Mouse (Mus musculus) spleen, adult 2 months (tissue): Measurements from ENCODE around the gene Rps16. TPM values are rescaled to one million over a fixed set of nuclear protein-coding genes. Genes with fewer than 3 reads are reported as not detected.
A peak's percentile ranks its signal among the peaks of the same experiment; 100 is the strongest.

Source experiments
- DNase-seq, 2 experiments: peaks; one replicate each; pipeline versions ENCODE4 v3.0.0 to v3.0.0-alpha.2; 2012 to 2021; ENCODE audit warnings: low spot score in 2 of 2, low read depth in 1 of 2
- H3K27ac ChIP-seq: fragments of 200-500 bp; 2 replicates; pipeline ENCODE4 v1.5.1; 2012; ENCODE audit warnings: low read length, inconsistent platforms; ENCODE audit not compliant: insufficient read depth
- H3K27me3 ChIP-seq: fragments of 200-500 bp; 2 replicates; pipeline ENCODE4 v1.6.1; 2012; ENCODE audit warnings: mild to moderate bottlenecking, moderate library complexity, low read length, inconsistent platforms; ENCODE audit not compliant: control insufficient read depth, insufficient read depth
- H3K36me3 ChIP-seq: fragments of 200-500 bp; 2 replicates; pipeline ENCODE4 v1.6.1; 2012; ENCODE audit warnings: mild to moderate bottlenecking, low read length, inconsistent platforms; ENCODE audit not compliant: control insufficient read depth, insufficient read depth
- H3K4me1 ChIP-seq: fragments of 200-500 bp; 2 replicates; pipeline ENCODE4 v1.6.1; 2011; ENCODE audit warnings: inconsistent platforms; ENCODE audit not compliant: control insufficient read depth, insufficient read depth, insufficient read length
- H3K4me3 ChIP-seq: fragments of 200-500 bp; 2 replicates; pipeline ENCODE4 v1.5.1; 2011; ENCODE audit warnings: mild to moderate bottlenecking, inconsistent platforms; ENCODE audit not compliant: insufficient read depth, insufficient read length; ENCODE audit errors: extremely low read depth
- CTCF ChIP-seq: fragments of 200-500 bp; IDR thresholded peaks from 2 replicates; pipeline ENCODE4 v1.5.1; 2011; ENCODE audit warnings: mild to moderate bottlenecking, inconsistent platforms; ENCODE audit not compliant: insufficient read depth, insufficient read length, insufficient replicate concordance; ENCODE audit errors: extremely low read depth
- POLR2A ChIP-seq: fragments of 200-500 bp; IDR thresholded peaks from 2 replicates; pipeline ENCODE4 v1.6.1; 2011; ENCODE audit warnings: low read depth, low read length, inconsistent platforms
- WGBS: fragments of 180-500 bp; shearing (Covaris S2); methylation state at CpG from one replicate; pipeline ENCODE4 v1.1.7; 2018; 5-methylcytosine and 5-hydroxymethylcytosine counted together
- polyA plus RNA-seq: library from polyadenylated mRNA; depleted of rRNA; stranded (reverse); fragments of >200 nt; gene quantifications from 2 replicates; pipeline ENCODE4 v1.2.3, GENCODE M21; 2012

Rps16 gene
- polyA plus RNA-seq, 1 experiment: 1,505 TPM

DNA sequence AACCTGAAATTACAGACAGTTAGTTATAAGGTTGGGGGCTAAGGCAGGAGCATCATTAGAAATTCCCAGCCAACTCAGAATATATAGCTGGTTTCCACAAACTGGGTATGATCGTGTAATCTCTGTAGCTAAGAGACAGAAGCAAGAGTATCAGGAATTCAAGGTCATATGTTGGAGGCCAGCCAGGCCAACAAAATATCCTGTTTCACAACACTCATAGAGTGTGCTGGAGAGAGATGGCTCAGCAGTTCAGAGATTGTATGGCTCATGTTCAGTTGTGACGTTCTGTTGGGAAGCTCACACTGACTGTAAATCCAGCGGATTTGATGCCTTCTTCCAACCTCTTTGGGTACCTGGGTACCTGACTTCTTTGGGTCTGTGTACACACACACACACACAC, 2.7 kb upstream of the Rps16 start:
- H3K4me3 ChIP-seq: no peak overlapping the region
- H3K27me3 ChIP-seq: no peaks in the 10 kb centered on the region
- H3K27ac ChIP-seq: no peak overlapping the region
- DNase-seq: no peak
- peaks cover 4% of the 10 kb centered on the region; the same call in 1 of the 2 replicates for H3K4me1 ChIP-seq
- TF ChIP-seq POLR2A: no peak
- no peak for TF ChIP-seq CTCF
- 56% methylated on average over 3 of the region's 3 CpGs for WGBS
- H3K36me3 ChIP-seq: peaks cover 3% of the 10 kb centered on the region; the same call in 1 of the 2 replicates

- TF ChIP-seq POLR2A (no peak), CTCF (no peak)
- no peak overlapping the region for H3K27ac ChIP-seq
- no peak for DNase-seq
- peaks cover 4% of the 10 kb centered on the region; the same call in 1 of the 2 replicates for H3K4me1 ChIP-seq
- peaks cover 11% of the 10 kb centered on the region for H3K36me3 ChIP-seq
- no peaks in the 10 kb centered on the region for H3K27me3 ChIP-seq
- H3K4me3 ChIP-seq: no peak overlapping the region
- 83% methylated on average over 7 of the region's 7 CpGs for WGBS
Measured at GRCm38 (mm10) chr7:28348601-28349000, 1.9 kb upstream of the Rps16 start.

DNA sequence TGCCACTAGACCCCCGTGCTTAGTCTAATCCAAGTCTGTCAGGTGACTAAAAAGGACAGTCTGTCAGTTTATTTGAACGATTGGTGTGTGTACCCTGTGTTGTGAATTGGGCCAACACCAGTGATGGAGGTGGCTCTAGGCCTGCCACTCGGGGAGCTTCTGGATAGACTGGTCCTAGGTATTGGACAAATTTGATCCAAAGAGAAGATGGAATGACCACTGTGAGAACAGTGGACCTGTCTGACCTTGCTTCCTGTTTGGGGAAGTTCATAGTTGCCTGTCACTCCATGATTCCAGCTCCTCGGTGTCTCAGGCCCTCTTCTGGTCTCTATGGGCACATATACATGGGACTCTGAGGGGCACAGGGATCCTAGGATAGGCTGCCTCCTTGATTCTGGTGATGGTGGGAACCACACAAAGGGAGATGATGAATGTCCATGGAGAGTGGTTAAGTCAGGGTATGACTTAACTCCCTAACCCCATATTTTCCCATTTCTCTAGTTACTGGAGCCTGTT, 1.3 kb downstream of the Rps16 start:
- Histone ChIP-seq H3K27ac (no peak overlapping the region), H3K36me3 (peaks cover 16% of the 10 kb centered on the region), H3K27me3 (no peaks in the 10 kb centered on the region), H3K4me3 (peak overlapping the region; percentile 93; the same call in 1 of the 2 replicates), H3K4me1 (peaks cover 4% of the 10 kb centered on the region; the same call in 1 of the 2 replicates)
- DNase-seq: no peak
- 8% methylated on average over 4 of the region's 4 CpGs for WGBS
- TF ChIP-seq POLR2A (no peak), CTCF (no peak)

DNA sequence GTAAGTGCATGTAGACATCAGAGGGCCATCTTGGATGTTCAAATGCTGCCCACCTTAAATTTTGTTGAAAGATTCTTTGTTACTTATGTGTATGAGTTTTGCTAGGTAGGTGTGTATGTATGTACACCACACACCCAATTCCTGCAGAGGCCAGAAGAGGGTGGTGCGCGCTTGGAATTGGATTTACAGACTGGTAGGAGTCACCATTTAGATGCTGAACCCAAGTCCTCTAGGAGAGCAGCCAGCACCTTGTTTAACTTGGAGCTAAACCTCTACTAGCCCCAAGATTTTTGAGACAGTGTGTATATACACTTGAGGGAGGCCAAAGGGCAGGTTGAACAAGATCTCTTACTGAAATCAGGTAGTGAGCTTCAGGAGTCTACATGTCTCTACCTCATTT, 2.8 kb downstream of the Rps16 start:
- TF ChIP-seq CTCF: no peak
- no peak for TF ChIP-seq POLR2A
- H3K4me1 ChIP-seq: peaks cover 4% of the 10 kb centered on the region; the same call in 1 of the 2 replicates
- no peak for DNase-seq
- H3K27me3 ChIP-seq: no peaks in the 10 kb centered on the region
- 94% methylated on average over 2 of the region's 2 CpGs for WGBS
- peaks cover 16% of the 10 kb centered on the region for H3K36me3 ChIP-seq
- H3K27ac ChIP-seq: no peak overlapping the region
- H3K4me3 ChIP-seq: no peak overlapping the region

DNA sequence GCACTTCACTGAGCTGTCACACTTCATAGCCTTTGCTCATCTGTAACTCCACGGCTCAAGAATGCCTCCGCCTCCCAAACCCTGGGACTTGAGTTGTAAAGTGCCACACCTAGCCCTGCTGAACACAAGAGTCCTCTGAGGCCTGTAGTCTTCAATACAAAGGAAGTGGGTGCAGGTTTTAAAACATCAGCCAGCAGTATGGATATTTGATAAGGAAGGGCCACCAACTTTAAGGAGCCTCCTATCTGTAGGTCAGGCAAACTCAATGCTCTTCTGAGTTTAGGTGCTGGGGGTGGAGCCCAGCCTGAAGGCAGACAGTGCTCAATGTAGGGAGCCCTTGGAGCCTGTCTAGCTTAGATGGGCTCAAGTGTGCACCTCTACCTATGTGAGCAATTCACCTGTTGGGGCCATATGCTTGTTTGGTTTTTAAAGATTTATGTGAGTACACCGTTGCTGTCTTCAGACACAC, 3.7 kb downstream of the Rps16 start:
- no peak for DNase-seq
- H3K4me1 ChIP-seq: peaks cover 4% of the 10 kb centered on the region; the same call in 1 of the 2 replicates
- no peak for TF ChIP-seq POLR2A
- TF ChIP-seq CTCF: no peak
- H3K27me3 ChIP-seq: no peaks in the 10 kb centered on the region
- H3K27ac ChIP-seq: no peak overlapping the region
- H3K36me3 ChIP-seq: peaks cover 16% of the 10 kb centered on the region
- no peak overlapping the region for H3K4me3 ChIP-seq
- WGBS: 64% methylated on average over 3 of the region's 3 CpGs

DNA sequence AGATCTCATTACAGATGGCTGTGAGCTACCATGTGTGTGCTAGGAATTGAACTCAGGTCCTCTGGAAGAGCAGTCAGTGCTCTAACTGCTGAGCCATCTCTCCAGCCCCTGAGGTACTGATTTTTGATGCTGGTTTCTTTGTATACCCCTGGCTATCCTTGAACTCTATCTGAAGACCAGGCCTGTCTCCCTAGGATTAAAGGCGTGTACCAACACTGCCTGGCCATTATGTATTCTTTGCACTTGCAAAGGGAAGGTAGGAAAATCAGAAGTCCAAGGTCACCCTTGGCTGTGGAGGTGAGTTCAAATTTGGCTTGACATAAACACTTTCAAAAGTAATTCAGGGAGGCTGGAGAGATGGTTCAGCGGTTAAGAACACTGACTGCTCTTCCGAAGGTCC, 4.1 kb downstream of the Rps16 start:
- H3K27me3 ChIP-seq: no peaks in the 10 kb centered on the region
- no peak for DNase-seq
- peaks cover 4% of the 10 kb centered on the region; the same call in 1 of the 2 replicates for H3K4me1 ChIP-seq
- H3K4me3 ChIP-seq: no peak overlapping the region
- H3K36me3 ChIP-seq: peaks cover 17% of the 10 kb centered on the region
- no peak for TF ChIP-seq POLR2A
- no peak for TF ChIP-seq CTCF
- WGBS: 93% methylated on average over 3 of the region's 3 CpGs
- no peak overlapping the region for H3K27ac ChIP-seq

DNA sequence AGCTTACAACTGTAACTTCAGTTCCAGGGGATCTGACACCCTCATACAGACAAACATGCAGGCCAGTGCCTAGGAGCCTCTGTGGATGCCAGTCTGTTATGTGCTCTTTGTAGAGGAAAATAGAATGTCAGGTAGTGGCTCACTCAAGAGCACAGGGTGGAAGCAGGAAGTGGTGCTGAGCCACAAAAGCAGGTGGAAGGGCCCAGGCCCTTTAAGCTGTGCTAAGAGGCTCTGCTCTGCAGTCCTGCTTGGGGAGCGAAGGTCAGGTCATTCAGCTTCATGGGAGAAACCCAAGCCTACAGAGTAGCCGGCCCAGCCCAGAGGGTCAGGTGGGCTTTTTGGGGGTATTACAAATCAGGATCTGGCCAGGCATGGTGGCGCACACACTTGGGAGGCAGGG, 4.8 kb downstream of the Rps16 start:
- peak in 1 of 2 experiments; percentile 47 for DNase-seq
- peak overlapping the region; percentile 45; the same call in 1 of the 2 replicates for H3K27ac ChIP-seq

More for the DNA sequence above, 4.8 kb downstream of the Rps16 start:
- no peak overlapping the region for H3K4me3 ChIP-seq
- H3K27me3 ChIP-seq: no peaks in the 10 kb centered on the region
- peaks cover 23% of the 10 kb centered on the region for H3K36me3 ChIP-seq
- 58% methylated on average over 3 of the region's 3 CpGs for WGBS
- TF ChIP-seq POLR2A (no peak), CTCF (no peak)
- peaks cover 4% of the 10 kb centered on the region; the same call in 1 of the 2 replicates for H3K4me1 ChIP-seq
